Mouse (Mus musculus) CH12.LX (cell line): ENCODE data around the gene Ano10.

Experiments used
- CHD1 ChIP-seq: IDR thresholded peaks from 2 replicates; pipeline ENCODE4 v1.6.1; 2012; ENCODE audit warnings: low read depth, low read length, improper control_type of control experiment, inconsistent platforms
- EP300 ChIP-seq: IDR thresholded peaks from 2 replicates; pipeline ENCODE4 v1.6.1; 2011; ENCODE audit warnings: low read length, improper control_type of control experiment
- HCFC1 ChIP-seq: IDR thresholded peaks from 2 replicates; pipeline ENCODE4 v1.6.1; 2012; ENCODE audit warnings: low read depth, mild to moderate bottlenecking, inconsistent platforms, low read length, improper control_type of control experiment
- MAX ChIP-seq: IDR thresholded peaks from 2 replicates; pipeline ENCODE4 v1.6.1; 2011; ENCODE audit warnings: low read length, improper control_type of control experiment
- PAX5 ChIP-seq: IDR thresholded peaks from 2 replicates; pipeline ENCODE4 v1.6.1; 2012; ENCODE audit warnings: low read length, inconsistent platforms, mixed read lengths
- POLR2A ChIP-seq: IDR thresholded peaks from 2 replicates; pipeline ENCODE4 v1.6.1; 2011; ENCODE audit warnings: low read depth, mild to moderate bottlenecking, improper control_type of control experiment, low read length
- RAD21 ChIP-seq: IDR thresholded peaks from 2 replicates; pipeline ENCODE4 v1.6.1; 2011; ENCODE audit warnings: low read depth, mild to moderate bottlenecking, low read length, improper control_type of control experiment, moderate library complexity
- SMC3 ChIP-seq: IDR thresholded peaks from 2 replicates; pipeline ENCODE4 v1.6.1; 2011; ENCODE audit warnings: low read depth, low read length, improper control_type of control experiment

DNA sequence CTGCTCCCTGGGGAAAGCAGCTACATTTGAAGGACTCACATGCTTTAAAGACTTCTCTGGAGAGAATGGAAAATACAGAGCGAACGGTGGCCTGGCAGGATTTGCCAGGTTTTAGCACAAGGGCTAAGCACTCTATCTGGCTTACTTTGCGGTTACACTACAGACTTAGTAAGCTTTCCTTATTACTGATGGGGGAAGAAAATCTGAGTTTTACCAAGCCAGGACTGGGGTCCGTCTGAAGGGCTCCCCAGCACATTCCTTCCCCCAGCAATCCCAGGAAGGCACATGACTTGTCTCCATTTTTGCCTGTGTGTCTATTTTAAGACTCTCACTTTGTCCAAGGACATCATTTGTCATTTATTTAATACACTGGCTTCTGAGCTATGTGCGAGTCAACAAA is 97.2 kb downstream of the Ano10 start:
- TF ChIP-seq POLR2A (no peak), HCFC1 (no peak), PAX5 (no peak), MAX (no peak), RAD21 (no peak), CHD1 (no peak), SMC3 (no peak), EP300 (no peak)
